Mouse (Mus musculus) heart, adult 18-20 months (tissue): Measurements from ENCODE around the gene Tas2r120. TPM values are rescaled to one million over a fixed set of nuclear protein-coding genes. Genes with fewer than 3 reads are reported as not detected.
"Not testable (repeated sequence)": the region's sequence is repeated elsewhere in the genome, so short reads cannot be mapped to it uniquely, and the experiment has no call there.

Source experiments
- DNase-seq, 2 experiments: peaks; one replicate each; pipeline ENCODE4 v3.0.0; 2021 to 2022; ENCODE audit warnings: mixed read lengths in 1 of 2
- long read RNA-seq, 2 experiments: library from polyadenylated mRNA; stranded (forward); transcript quantifications; one replicate each; pipeline ENCODE4 v2.0.0; 2021
- total RNA-seq, 2 experiments: library from RNA; stranded (reverse); gene quantifications; 2 replicates each; pipeline ENCODE4 v1.2.3; 2021

Gene Tas2r120
- total RNA-seq: not detected
- long read RNA-seq, experiment 1: 0 reads
- long read RNA-seq, experiment 2: 0 reads

- DNase-seq: no peak
Measured at GRCm38 (mm10) chr6:132656653-132657052, at the start of gene Tas2r120. Gene Tas2r120 (plus strand): TSS chr6:132656953.

- DNase-seq: peak in 1 of 2 experiments; percentile 2
Measured at GRCm38 (mm10) chr6:132649399-132649798, 7.4 kb upstream of the Tas2r120 start.

DNA sequence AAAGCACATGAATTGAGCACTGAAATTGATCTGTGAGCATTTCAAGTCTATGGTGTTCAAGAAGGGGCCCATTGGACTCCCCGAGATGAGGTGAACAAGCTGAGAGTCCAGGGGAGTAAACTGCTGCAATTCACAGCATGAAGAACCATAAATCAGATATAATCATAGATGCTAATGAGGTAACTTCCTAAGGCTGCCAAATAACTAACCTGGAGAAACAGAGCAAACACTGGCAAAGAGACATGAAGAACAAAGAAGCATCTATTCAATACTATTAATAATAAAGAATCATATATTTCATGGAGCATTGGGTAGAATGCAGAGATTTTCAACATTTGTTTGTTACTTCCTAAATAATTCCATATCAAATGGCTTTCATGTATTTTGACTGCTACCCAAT lies 5.3 kb upstream of the Tas2r120 start, which contains the start of gene A630073D07Rik:
A630073D07Rik (minus strand) TSS at position 101 of the 400 bp plus-strand sequence.
- DNase-seq: no peak

- DNase-seq: not testable (repeated sequence)
Measured at GRCm38 (mm10) chr6:132691596-132691995, 34.8 kb downstream of the Tas2r120 start.

- no peak for DNase-seq
Measured at GRCm38 (mm10) chr6:132700907-132701306, 44.2 kb downstream of the Tas2r120 start, which contains the start of gene Tas2r121. Gene Tas2r121 (minus strand): TSS chr6:132701007.

Other genes with a start within 250 kb of the Tas2r120 start
- gene Prh1, start 87.1 kb upstream of the Tas2r120 start, total RNA-seq: not detected
- not detected for gene Prp2, start 61.0 kb upstream of the Tas2r120 start, total RNA-seq
- gene A630073D07Rik, start 5.4 kb upstream of the Tas2r120 start, total RNA-seq: not detected
- not detected for gene Tas2r121, start 44.1 kb downstream of the Tas2r120 start, total RNA-seq
- gene Tas2r122, start 55.0 kb downstream of the Tas2r120 start, total RNA-seq: not detected
- not detected for gene Tas2r115, start 81.1 kb downstream of the Tas2r120 start, total RNA-seq
- gene Tas2r124, start 97.8 kb downstream of the Tas2r120 start, total RNA-seq: not detected
- gene Tas2r102, start 105.2 kb downstream of the Tas2r120 start, total RNA-seq: not detected
- not detected for gene Tas2r136, start 121.2 kb downstream of the Tas2r120 start, total RNA-seq
- not detected for gene Tas2r117, start 145.9 kb downstream of the Tas2r120 start, total RNA-seq
- gene Tas2r123, start 190.2 kb downstream of the Tas2r120 start, total RNA-seq: not detected
- not detected for gene Tas2r116, start 198.5 kb downstream of the Tas2r120 start, total RNA-seq
- gene Tas2r110, start 211.1 kb downstream of the Tas2r120 start, total RNA-seq: not detected
- not detected for gene Tas2r113, start 236.1 kb downstream of the Tas2r120 start, total RNA-seq